Mouse (Mus musculus) heart, embryonic 11.5 days (tissue): ENCODE measurements around the gene Ripor2. TPM values are rescaled to one million over a fixed set of nuclear protein-coding genes. Genes with fewer than 3 reads are reported as not detected.

Experiments used
- ATAC-seq: fragments of 200-750 bp; cut with Nextera tagmentation; replicated peaks from 2 replicates; pipeline ENCODE4 v1.8.0; 2017; ENCODE audit warnings: moderate library complexity; ENCODE audit not compliant: insufficient number of reproducible peaks, low FRiP score, low TSS enrichment
- H3K27ac ChIP-seq: fragments of 300-500 bp; sonication (generic); 2 replicates; pipeline ENCODE4 v1.5.1; 2014; ENCODE audit warnings: mild to moderate bottlenecking, low read depth, low read length
- H3K27me3 ChIP-seq: fragments of 300-500 bp; sonication (generic); 2 replicates; pipeline ENCODE4 v1.6.1; 2014; ENCODE audit warnings: mild to moderate bottlenecking, low read length, mixed read lengths; ENCODE audit not compliant: control insufficient read depth, insufficient read depth
- H3K36me3 ChIP-seq: fragments of 300-500 bp; sonication (generic); 2 replicates; pipeline ENCODE4 v1.6.1; 2014; ENCODE audit warnings: mild to moderate bottlenecking, low read length, moderate library complexity, mixed read lengths; ENCODE audit not compliant: control insufficient read depth, insufficient read depth
- H3K4me1 ChIP-seq: fragments of 300-500 bp; sonication (generic); 2 replicates; pipeline ENCODE4 v1.6.1; 2014; ENCODE audit warnings: low read length; ENCODE audit not compliant: control insufficient read depth, insufficient read depth
- H3K4me2 ChIP-seq: fragments of 300-500 bp; sonication (generic); 2 replicates; pipeline ENCODE4 v1.6.1; 2014; ENCODE audit warnings: mild to moderate bottlenecking, moderate library complexity
- H3K4me3 ChIP-seq: fragments of 300-500 bp; sonication (generic); 2 replicates; pipeline ENCODE4 v1.5.1; 2014; ENCODE audit warnings: low read depth, low read length
- H3K9ac ChIP-seq: fragments of 300-500 bp; sonication (generic); 2 replicates; pipeline ENCODE4 v1.6.1; 2014; ENCODE audit warnings: mild to moderate bottlenecking, low read depth, low read length, moderate library complexity
- H3K9me3 ChIP-seq: fragments of 300-500 bp; sonication (generic); replicated peaks from 2 replicates; pipeline ENCODE4 v1.6.1; 2016; ENCODE audit warnings: low read length; ENCODE audit not compliant: control insufficient read depth
- WGBS: fragments of 180-500 bp; shearing (Covaris S2); extraction: QIAGEN DNeasy Blood & Tissue Kit; methylation state at CpG from one replicate; pipeline ENCODE4 v1.1.7; 2014; ENCODE audit not compliant: insufficient replicate concordance; 5-methylcytosine and 5-hydroxymethylcytosine counted together
- polyA plus RNA-seq: library from polyadenylated mRNA; unstranded; fragments of >200 nt; fragmentation: Nextera tagmentation; extraction: Ambion mirVana; gene quantifications from 2 replicates; pipeline ENCODE4 v1.2.1, GENCODE M21; 2014

The Ripor2 gene
- polyA plus RNA-seq, 1 experiment from 2014 or later = 6.5 TPM

DNA sequence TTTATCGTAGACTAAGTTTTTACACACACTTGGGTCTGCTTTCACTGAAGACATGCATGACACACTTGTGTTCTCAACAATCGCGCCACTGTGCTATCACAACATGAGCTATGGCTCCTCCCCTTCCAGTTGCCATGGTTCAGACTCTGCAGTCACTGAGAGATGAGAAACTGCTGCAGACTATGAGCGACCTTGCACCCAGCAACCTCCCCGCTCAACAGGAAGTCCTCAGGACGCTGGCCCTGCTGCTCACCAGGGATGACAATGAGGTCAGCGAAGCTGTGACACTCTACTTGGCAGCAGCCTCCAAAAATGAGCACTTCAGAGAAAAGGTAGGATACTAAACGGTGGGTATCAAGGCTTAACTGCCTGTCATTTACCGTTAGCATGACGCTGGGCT, 139.5 kb downstream of the Ripor2 start:
- Histone ChIP-seq H3K27ac (no peak overlapping the region), H3K27me3 (no peaks in the 10 kb centered on the region), H3K9ac (no peak overlapping the region), H3K9me3 (no peaks in the 10 kb centered on the region), H3K4me3 (no peak overlapping the region), H3K4me2 (no peak overlapping the region), H3K36me3 (peaks cover 2% of the 10 kb centered on the region; the same call in 1 of the 2 replicates), H3K4me1 (no peaks in the 10 kb centered on the region)
- 69% methylated on average over 10 of the region's 10 CpGs for WGBS
- ATAC-seq = no peak

DNA sequence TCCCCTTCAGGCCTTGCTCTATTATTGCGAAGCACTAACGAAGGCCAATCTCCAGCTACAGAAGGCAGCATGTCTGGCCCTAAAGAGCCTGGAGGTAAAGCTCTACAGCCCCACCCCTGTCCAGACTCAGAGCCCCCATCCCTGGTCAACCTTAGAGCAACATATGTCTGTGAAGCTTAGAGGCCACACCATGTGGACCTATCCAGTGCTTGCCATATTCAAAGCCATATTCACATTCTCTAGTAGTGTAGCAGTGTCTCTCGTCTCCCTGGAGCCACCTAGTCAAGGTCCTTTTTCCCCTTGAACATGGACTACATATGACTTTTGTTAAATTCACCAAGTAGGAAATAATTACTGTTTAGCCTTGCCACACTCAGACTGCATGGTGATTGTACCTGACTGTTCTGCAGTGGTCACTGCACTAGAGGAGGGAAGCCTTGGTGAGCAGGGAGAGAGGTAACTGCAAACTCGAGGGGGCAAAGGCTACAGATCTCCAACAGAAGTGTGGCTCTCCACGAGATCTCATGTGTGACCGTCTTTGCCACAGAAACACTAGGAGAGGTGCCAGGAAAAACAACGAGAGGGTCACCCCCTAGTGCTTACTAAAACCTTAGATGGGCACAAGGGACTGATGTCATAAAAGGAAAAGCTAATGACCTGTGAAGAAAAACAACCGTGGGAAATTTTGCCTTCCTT, 141.9 kb downstream of the Ripor2 start:
- WGBS = 62% methylated on average over 8 of the region's 8 CpGs
- Histone ChIP-seq H3K4me2 (no peak overlapping the region), H3K27ac (no peak overlapping the region), H3K9me3 (no peaks in the 10 kb centered on the region), H3K36me3 (no peaks in the 10 kb centered on the region), H3K9ac (no peak overlapping the region), H3K27me3 (no peaks in the 10 kb centered on the region), H3K4me3 (no peak overlapping the region), H3K4me1 (no peaks in the 10 kb centered on the region)
- no peak for ATAC-seq

DNA sequence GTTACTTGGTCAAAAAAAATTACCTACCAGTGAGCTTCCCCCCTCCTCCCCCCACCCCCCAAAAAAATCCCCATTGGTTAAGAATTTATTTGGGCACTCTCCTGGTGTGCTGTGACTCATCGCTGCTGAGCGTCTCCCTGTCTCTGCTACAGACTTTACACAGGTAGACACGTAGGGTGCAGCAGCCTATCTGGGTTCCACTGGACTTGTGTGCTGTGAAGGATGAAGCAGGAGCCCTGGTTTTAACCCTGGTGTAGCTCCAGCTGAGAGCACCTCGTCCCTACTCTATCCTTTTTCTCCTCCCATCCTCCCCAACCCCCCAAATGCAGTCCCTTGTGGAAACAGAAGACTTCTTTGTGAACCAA, 142.4 kb downstream of the Ripor2 start:
- H3K9ac ChIP-seq = no peak overlapping the region
- no peak overlapping the region for H3K4me3 ChIP-seq
- H3K4me1 ChIP-seq = no peaks in the 10 kb centered on the region
- no peak overlapping the region for H3K4me2 ChIP-seq
- H3K27me3 ChIP-seq = no peaks in the 10 kb centered on the region
- no peaks in the 10 kb centered on the region for H3K36me3 ChIP-seq
- WGBS = 64% methylated on average over 4 of the region's 4 CpGs
- no peak overlapping the region for H3K27ac ChIP-seq
- no peaks in the 10 kb centered on the region for H3K9me3 ChIP-seq
- ATAC-seq = no peak

DNA sequence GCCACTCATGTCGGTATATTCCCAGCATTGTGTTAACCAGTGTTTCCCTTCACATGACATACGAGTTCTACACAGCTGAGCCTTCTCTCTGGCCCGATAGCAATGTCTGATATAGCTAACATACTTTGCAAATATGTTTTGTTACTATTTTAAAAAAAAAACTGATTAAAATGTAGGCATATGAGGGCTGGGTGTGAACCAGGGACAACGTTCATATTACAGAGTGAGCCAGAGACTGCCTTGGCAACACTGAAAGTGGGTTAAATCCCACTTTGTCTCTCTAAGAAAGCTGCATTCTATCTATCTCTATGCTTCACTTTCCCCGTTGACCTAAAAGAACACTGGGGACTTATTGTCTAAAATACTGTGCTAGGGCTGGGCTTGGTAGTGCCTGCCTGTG, 147.1 kb downstream of the Ripor2 start:
- 74% methylated on average over 5 of the region's 5 CpGs for WGBS
- ATAC-seq = no peak
- H3K4me3 ChIP-seq = no peak overlapping the region
- no peaks in the 10 kb centered on the region for H3K4me1 ChIP-seq
- no peaks in the 10 kb centered on the region for H3K9me3 ChIP-seq
- H3K27me3 ChIP-seq = no peaks in the 10 kb centered on the region
- H3K9ac ChIP-seq = no peak overlapping the region
- H3K4me2 ChIP-seq = no peak overlapping the region
- H3K36me3 ChIP-seq = no peaks in the 10 kb centered on the region
- H3K27ac ChIP-seq = no peak overlapping the region

DNA sequence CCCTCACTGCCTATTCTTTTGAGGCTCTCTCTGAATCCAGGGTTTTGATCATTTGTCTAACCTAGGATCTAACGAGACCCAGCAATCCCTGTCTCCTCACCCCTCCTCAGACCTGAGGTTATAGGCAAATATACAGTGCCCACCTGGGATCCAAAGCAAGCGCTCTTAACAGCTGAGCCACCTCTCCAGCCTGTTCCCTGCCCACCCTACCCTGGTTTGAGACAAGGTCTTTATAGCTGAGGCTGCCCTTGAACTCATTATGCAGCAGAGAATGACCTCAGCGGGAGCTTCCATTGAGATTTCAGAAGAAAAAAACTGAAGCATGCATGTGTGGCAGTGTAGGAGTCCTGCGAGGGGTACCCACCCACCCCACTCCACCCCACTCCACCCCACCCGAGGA, 152.5 kb downstream of the Ripor2 start:
- H3K4me1 ChIP-seq = no peaks in the 10 kb centered on the region
- no peak overlapping the region for H3K4me3 ChIP-seq
- H3K27me3 ChIP-seq = no peaks in the 10 kb centered on the region
- no peak overlapping the region for H3K27ac ChIP-seq
- no peaks in the 10 kb centered on the region for H3K36me3 ChIP-seq
- H3K4me2 ChIP-seq = no peak overlapping the region
- H3K9me3 ChIP-seq = no peaks in the 10 kb centered on the region
- 86% methylated on average over 5 of the region's 5 CpGs for WGBS
- ATAC-seq = no peak
- no peak overlapping the region for H3K9ac ChIP-seq

DNA sequence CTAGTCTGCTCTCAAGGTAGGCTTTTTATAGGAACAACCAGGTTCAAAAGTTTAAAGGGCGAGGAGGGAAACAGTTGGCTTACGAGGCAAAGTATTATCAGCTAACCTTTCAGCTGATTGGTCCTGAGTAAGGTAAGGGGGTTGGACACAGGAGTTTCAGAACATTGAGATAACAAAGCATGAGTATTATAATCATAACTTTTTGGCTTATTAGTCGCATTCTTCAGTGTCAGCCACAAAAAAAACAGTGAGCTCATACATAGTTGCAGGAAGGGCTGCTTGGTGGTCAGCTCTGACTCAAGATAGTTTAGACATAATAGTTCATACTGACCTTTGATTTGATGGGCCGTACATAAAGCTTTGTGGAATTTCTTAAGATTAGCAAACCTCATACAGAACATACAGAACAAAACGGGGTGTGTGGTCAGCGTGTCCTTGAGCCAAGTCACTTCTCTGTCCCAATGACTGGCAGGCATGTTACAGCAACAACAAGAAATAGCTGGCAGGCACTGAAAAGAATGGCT, 153.7 kb downstream of the Ripor2 start:
- H3K9ac ChIP-seq = no peak overlapping the region
- no peak overlapping the region for H3K4me2 ChIP-seq
- H3K4me1 ChIP-seq = no peaks in the 10 kb centered on the region
- no peaks in the 10 kb centered on the region for H3K36me3 ChIP-seq
- H3K27ac ChIP-seq = no peak overlapping the region
- 69% methylated on average over 6 of the region's 6 CpGs for WGBS
- H3K9me3 ChIP-seq = no peaks in the 10 kb centered on the region
- H3K4me3 ChIP-seq = no peak overlapping the region
- H3K27me3 ChIP-seq = no peaks in the 10 kb centered on the region
- no peak for ATAC-seq

DNA sequence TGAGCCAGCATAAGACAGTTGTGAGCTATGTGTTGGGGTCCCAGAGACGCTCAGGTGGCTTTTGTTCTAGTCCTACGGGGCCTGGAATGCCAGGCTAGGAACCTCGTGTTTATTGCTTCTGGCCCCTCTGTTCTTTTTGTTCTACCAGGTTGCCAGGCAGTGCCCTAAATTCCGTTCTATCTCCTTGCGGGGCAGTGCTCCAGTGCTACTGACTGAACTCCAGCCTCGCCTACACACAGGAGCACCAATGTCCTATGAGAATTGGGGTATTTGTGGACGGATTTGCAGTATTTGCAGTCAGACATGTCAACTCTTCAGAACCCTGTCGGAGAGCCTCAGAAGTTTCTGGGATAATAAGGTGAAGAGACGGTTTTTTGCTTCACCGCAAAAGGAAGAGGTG, 159.0 kb downstream of the Ripor2 start, which contains the start of gene Armh2:
Armh2 (plus strand) TSS at position 205 of the 400 bp plus-strand sequence.
- Histone ChIP-seq H3K9me3 (no peaks in the 10 kb centered on the region), H3K27ac (no peak within 1 kb of the TSS), H3K36me3 (no peaks in the 10 kb centered on the region), H3K4me1 (no peaks in the 10 kb centered on the region), H3K4me3 (no peak within 1 kb of the TSS), H3K27me3 (no peaks in the 10 kb centered on the region), H3K4me2 (no peak within 1 kb of the TSS), H3K9ac (no peak within 1 kb of the TSS)
- no peak for ATAC-seq
- WGBS = 85% methylated on average over 10 of the region's 10 CpGs

DNA sequence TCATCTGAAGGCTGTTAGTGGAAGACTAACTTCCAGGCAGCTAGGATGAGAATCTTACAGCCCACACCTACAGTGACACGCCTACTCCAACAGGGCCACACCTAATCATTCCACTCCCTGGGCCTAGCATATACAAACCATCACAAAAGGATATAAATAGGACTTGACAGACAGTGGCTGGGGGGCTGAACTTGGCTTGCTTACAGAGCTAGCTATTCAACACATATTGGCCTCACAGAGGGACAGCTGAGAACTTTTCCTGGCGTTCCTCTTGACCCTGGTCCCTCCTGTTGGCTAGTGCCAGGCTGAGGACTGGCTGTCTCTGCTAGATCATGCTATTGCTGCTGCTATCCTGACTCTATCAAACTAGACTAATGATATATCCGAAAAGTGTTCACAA, 165.8 kb downstream of the Ripor2 start:
- Histone ChIP-seq H3K27ac (no peak overlapping the region), H3K9ac (no peak overlapping the region), H3K36me3 (peaks cover 16% of the 10 kb centered on the region), H3K4me3 (no peak overlapping the region), H3K4me2 (no peak overlapping the region), H3K9me3 (no peaks in the 10 kb centered on the region), H3K4me1 (no peaks in the 10 kb centered on the region), H3K27me3 (no peaks in the 10 kb centered on the region)
- ATAC-seq = no peak
- 74% methylated on average over 3 of the region's 3 CpGs for WGBS

DNA sequence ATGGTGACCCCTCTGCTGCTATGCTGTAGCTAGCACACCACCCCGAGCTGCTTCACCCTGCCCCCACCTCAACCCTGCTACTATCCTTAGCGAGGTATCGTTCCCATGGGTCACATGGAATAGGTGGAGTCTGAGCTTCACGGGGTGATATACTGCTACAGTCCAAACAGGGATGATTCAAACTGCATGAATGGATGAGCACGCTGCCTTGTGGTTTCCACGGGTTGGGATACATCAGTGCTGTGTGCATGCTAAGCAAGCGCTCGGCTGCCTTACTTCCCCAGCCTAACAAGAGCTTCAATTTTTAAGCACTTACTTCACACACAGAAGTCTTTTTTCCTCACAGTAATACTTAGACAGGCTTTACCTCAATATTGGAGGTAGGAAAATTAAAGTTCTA, 168.8 kb downstream of the Ripor2 start:
- no peak overlapping the region for H3K9ac ChIP-seq
- no peaks in the 10 kb centered on the region for H3K4me1 ChIP-seq
- no peak for ATAC-seq
- H3K4me3 ChIP-seq = no peak overlapping the region
- peaks cover 25% of the 10 kb centered on the region for H3K36me3 ChIP-seq
- no peaks in the 10 kb centered on the region for H3K27me3 ChIP-seq
- WGBS = 92% methylated on average over 8 of the region's 8 CpGs
- no peak overlapping the region for H3K27ac ChIP-seq
- no peak overlapping the region for H3K4me2 ChIP-seq
- H3K9me3 ChIP-seq = no peaks in the 10 kb centered on the region
